Mouse (Mus musculus) bone marrow, adult 2 months (tissue): Measurements from ENCODE around the gene Zfp984. TPM values are rescaled to one million over a fixed set of nuclear protein-coding genes. Genes with fewer than 3 reads are reported as not detected.

Source experiments
- polyA plus RNA-seq: library from polyadenylated mRNA; stranded (reverse); fragments of >200 nt; gene quantifications from 2 replicates; pipeline ENCODE4 v1.2.4, GENCODE M21; 2011; ENCODE audit warnings: low replicate concordance; ENCODE audit not compliant: missing spikeins, insufficient read depth, insufficient read length

The Zfp984 gene
- polyA plus RNA-seq, 1 experiment: 13.8 TPM

Other genes starting within 250 kb of the Zfp984 start
- 0.86 and 6.6 TPM in 2 replicates for gene Zfp979, start 167.3 kb downstream of the Zfp984 start, polyA plus RNA-seq
- 2.3 TPM in 1 of 2 replicates, not detected in the other for gene Zfp534, start 107.2 kb downstream of the Zfp984 start, polyA plus RNA-seq
- gene Zfp933, start 38.6 kb upstream of the Zfp984 start, polyA plus RNA-seq: 2.0 and 4.5 TPM in 2 replicates
- gene Miip, start 59.0 kb upstream of the Zfp984 start, polyA plus RNA-seq: 88.5 and 129 TPM in 2 replicates
- gene Fv1, start 59.2 kb upstream of the Zfp984 start, polyA plus RNA-seq: 2.1 and 3.3 TPM in 2 replicates
- gene Mfn2, start 94.9 kb upstream of the Zfp984 start, polyA plus RNA-seq: 12.1 and 23.5 TPM in 2 replicates
- gene Plod1, start 127.0 kb upstream of the Zfp984 start, polyA plus RNA-seq: 5.6 and 10.2 TPM in 2 replicates
- gene 2510039O18Rik, start 131.1 kb upstream of the Zfp984 start, polyA plus RNA-seq: 12.4 and 19.6 TPM in 2 replicates
- not detected in 2 replicates for gene Nppb, start 176.0 kb upstream of the Zfp984 start, polyA plus RNA-seq
- not detected in 2 replicates for gene Nppa, start 190.9 kb upstream of the Zfp984 start, polyA plus RNA-seq
- gene Clcn6, start 229.0 kb upstream of the Zfp984 start, polyA plus RNA-seq: 3.4 and 6.8 TPM in 2 replicates
- 5.2 and 9.6 TPM in 2 replicates for gene Mthfr, start 229.3 kb upstream of the Zfp984 start, polyA plus RNA-seq